Mouse (Mus musculus) neutrophil, adult 5-6 weeks (primary cell): Measurements from ENCODE around the gene Ankar. TPM values are rescaled to one million over a fixed set of nuclear protein-coding genes. Genes with fewer than 3 reads are reported as not detected.

ENCODE experiments used
- ATAC-seq: fragments of 151-379, 151-347 bp; 2 replicates; pipeline ENCODE4 v1.8.0; 2017; ENCODE audit warnings: mild to moderate bottlenecking, moderate TSS enrichment; ENCODE audit not compliant: insufficient number of reproducible peaks, poor library complexity, low FRiP score, severe bottlenecking; ENCODE audit errors: extremely low read depth
- total RNA-seq: library from RNA; stranded (forward); fragments of 200-1000 nt; gene quantifications from 2 replicates; pipeline ENCODE4 v1.2.3, GENCODE M21; 2017

Gene Ankar
- total RNA-seq, 1 experiment from 2014 or later, result not detected

DNA sequence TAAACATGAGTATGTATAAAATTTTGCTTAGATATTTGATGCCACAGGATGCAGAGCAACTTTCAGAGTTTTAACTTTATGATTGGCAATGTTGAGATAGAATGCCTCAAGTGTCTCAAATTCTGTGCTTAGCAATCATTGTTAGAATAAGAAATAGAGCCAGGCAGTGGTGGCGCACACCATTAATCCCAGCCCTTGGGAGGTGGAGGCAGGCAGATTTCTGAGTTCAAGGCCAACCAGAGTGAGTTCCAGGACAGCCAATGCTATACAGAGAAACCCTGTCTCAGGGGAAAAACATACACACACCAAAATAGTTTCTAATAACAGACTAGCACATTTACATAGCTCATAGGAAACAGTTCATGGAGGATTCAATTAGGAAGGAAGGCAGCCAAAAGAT lies 14.7 kb upstream of the Ankar start:
- no peak for ATAC-seq

DNA sequence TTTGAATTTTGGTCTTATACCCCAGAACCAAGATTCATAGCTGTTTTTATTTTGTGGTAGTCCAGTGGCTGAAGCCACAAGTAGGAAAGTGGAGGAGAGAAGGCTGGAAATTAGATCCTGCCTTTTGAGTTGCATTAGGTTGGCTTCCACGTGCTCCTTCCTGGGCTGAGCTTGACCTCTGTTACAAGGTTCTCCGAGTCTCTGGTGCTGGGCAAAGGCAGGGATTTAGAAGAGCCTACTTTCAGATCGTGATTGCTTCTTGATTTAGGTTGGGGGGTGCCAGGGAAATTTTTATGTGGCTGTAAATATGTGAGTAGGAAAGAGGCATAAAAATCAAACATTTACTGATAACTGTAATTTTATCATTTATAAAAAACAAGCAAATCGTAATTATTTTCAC lies 14.2 kb upstream of the Ankar start:
- ATAC-seq, result no peak

DNA sequence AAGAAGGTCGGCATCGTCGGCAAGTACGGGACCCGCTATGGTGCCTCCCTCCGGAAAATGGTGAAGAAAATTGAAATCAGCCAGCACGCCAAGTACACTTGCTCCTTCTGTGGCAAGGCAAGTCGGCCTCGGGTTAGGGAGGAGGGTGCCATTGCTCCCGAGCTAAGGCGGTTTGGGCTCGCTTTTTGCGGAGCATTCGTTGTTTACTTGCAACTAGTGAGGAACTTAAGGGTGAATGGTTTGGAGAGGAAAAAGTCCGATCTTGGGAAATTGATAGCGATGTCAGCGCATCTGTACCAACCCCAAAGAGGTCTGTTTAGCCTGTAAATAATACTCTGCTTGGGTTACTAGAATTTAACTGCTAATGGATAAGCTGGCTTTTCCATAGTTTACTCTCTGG lies 11.3 kb upstream of the Ankar start:
- no peak for ATAC-seq

DNA sequence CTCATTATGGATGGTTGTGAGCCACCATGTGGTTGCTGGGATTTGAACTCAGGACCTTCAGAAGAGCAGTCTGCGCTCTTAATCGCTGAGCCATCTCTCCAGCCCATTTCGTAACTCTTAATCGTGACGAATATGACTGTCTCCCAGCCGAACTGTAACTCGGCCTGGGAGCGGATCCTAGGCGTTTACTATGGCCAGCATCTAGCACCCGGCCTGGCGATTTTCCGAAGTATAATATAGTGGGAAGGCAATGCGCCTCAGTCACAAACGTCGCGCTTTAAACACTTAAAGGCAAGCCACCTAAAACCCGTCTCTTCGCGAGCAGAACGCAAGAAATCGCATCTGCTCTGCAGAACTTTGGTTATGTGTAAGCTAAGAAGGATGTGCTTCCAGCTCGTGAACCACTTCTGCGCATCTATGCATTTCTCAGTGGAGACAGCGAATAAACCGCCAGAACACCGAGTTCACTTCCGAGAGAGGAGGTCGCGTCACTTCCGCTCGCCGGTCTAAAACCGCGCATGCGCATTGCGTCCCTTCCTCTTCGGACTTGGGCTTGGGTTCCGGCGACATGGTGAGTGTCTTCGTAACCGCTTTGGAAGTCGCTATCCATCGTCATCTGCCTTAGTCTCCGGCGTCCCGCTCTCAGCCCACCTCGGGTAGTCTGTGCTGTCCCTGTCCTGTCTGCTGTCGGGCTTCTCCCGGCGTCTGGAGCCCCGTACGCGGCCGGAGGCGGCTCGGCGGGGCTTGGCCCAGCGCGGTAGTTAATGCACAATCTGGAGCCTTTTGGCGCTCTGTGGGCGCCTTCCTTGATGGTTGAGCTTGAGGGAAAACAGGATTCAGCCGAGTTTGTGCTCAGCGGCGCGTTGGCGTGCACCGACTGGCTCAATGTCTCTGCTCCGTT lies 10.6 kb upstream of the Ankar start, which contains the start of gene Rpl37a:
Gene Rpl37a (plus strand): TSS at position 538 of the 901 bp plus-strand sequence.
- ATAC-seq, result peak; percentile 94

DNA sequence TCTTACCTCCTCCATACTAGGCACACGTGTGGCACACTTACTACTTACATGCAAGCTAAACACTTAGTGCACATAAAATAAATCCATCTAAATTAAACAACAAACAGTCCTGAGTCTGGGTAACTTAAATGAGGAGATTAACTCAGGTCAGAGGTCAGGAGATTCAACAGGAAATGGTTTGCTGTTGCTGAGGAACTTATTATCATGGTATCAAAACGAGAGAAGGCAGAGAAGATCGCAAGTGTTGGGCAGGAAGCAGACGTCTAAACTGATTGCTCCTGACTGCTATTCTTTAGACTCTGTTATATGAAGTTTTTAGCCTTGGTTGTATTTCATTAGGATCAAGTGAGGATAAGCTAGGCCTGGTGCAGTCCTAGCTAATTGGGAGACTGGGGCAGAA lies 7.1 kb upstream of the Ankar start:
- ATAC-seq, result no peak

DNA sequence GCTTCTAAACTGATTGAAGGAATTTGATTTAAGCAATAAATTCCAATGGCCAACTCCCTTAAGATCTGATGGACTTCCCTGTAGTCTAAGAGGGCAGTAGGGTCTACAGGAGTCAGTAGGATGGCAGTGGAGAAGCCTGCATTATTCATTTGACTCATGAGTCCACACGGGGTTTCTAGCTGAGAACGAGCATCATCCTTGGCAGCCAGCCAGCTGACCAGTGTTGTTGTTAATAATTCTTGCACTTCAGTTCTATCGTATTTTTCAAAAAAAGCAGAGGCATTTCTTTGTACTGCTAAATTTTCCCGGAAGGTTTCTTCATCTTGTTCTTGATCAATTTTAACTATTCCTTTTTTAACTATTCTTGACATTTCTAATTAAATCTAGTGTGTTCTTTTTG lies 1.7 kb downstream of the Ankar start:
- ATAC-seq, result no peak

DNA sequence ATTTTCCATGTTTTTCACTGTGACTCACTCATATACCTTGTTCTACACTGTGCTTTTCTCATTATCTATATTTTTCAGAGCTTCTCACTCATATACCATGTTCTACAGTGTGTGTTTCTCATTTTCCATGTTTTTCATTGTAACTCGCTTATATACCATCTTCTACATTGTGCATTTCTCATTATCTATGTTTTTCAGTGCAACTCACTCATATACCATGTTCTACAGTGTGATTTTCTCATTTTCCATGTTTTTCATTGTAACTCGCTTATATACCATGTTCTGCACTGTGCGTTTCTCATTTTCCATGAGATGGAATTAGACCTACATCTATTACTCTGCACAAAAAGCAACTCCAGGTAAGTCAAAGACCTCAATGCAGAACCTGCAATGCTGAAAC lies 4.1 kb downstream of the Ankar start:
- no peak for ATAC-seq

DNA sequence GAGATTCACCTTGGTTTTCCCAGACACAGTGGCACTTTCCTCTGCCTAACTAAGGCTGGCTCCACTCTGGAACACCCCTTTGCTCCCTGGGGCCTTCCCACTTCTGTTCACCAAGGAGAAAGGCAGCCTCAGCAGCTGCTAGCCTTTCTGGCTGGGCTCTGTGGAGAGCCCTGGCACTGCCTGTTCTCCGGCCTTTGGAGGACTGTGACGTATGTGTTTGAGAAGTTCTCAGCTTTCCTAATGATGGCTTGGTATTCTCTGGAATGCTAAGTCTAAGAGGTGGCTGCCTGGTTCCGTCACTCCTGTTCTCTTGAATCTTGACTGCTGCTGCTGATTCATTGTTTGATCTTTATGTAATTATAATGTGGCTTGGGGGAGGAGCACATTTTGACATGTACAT lies 27.3 kb downstream of the Ankar start:
- ATAC-seq, result no peak

DNA sequence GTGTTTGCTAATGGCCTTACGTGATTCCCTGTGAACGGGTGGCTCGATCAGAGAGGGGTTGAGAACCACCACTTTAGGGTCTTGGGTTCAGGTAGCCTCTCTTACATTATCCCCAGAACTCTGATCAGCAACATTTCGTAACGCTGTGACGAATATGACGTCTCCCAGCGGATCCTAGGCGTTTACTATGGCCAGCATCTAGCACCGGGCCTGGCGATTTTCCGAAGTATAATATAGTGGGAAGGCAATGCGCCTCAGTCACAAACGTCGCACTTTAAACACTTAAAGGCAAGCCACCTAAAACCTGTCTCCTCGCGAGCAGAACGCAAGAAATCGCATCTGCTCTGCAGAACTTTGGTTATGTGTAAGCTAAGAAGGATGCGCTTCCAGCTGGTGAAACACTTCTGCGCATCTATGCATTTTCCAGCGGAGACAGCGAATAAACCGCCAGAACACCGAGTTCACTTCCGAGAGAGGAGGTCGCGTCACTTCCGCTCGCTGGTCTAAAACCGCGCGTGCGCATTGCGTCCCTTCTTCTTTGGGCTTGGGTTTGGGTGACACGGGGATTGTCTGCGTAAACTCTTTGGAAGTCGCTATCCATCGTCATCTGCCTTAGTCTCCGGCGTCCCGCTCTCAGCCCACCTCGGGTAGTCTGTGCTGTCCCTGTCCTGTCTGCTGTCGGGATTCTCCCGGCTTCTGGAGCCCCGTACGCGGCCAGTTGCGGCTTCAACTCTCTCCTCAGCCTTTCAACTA lies 59.5 kb downstream of the Ankar start:
- ATAC-seq, result peak; percentile 73; the same call in 1 of the 2 replicates

DNA sequence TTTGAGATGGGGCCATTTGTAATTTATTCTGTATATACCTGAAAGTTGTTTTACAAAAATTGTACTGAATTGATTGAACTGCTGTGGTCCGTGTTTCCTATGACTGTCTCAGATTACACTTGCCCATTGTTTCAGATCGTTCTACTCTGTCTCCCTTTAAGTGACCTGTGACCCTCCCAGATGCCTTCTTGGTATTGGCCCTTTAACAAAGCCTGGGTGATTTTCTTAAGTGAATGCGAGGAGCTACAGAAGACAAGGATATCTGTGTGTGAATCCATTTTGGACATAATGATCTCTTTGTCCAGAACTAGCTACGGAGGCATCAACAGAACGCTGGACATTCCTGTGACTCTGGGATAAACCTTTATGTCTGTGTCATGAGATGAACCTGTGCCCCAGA lies 65.2 kb downstream of the Ankar start:
- ATAC-seq, result no peak

DNA sequence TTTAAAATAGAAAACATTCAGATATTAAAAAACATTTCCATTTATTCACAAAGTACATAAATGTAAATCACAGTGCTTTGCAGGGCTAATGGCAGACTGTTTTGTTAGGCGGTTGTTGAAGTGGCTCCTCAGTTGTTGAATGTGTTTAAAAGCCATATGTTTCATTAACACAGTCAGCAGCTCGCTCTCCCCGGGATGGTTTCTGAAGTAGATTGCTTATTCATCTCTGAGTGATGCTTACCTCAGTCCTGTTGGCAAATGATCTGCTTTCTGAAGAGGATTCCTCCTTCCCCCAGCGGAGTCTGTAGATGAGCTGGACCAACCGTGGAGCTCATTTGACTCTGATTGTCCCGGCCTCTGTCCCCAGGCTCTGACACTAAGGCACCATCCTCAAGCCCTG lies 88.2 kb downstream of the Ankar start:
- ATAC-seq, result no peak

DNA sequence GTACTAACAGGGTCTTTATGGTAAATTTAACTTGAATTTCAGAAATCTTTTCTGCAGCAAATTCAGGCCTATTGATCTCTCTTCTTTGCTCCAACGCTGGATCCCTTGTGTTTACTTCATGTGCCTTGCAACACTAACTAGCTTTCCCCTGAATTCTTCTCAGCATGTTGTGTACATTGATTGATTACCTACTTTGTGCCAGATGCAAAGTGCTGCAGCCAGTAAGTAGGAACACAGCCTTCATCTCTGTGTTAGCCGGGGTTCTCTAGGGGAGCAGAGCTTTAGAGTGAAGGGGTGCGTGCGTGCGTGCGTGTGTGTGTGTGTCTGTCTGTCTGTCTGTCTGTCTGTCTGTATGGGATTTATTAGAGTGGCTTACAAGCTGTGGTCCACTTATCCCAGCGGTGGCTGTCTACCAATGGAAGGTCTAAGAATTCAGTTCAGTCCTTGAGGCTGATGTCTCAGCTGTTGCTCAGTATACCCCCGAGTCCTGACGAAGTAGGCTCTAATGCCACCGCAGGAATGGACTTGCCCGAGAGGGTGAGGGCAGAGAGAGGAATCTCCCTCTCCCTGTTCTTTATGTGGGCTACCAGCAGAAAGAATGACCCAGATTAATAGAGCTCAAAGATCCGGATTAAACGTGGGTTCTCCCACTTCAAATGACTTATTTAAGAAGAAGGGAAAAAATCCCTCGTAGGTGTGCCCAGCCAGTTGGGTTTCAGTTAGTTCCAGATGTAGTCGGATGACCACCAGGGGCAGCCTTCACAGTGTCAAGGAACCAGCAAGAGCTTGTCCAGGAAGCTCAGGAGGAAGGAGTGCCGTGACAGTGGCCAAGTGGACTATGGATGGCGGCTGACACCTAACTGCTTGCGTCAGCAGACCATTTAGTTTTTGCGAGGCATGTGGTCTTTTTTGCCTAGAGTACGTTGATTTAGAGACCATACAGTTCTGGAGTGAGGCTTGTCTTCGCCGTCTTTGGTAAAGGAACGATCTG lies 90.2 kb downstream of the Ankar start:
- ATAC-seq, result no peak

DNA sequence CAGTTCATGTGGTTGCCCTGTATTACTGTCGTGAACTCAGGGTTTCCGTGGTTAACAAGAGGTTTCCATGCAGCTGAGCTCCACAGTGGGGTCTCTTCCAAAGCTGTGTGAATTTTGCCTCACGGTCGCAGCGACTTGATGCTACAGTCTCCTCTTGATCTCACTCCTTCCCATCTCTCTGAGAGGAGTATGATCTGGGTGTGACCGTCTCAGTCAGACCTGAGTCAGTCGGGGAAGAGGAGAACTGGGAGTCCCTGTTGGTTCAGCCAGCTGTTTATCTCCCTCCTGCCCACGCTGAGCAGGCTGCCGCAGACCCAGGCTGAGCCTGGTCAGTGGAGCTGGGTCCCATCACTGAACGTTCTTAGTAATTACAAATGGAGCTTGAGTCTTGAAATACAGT lies 91.2 kb downstream of the Ankar start:
- no peak for ATAC-seq

DNA sequence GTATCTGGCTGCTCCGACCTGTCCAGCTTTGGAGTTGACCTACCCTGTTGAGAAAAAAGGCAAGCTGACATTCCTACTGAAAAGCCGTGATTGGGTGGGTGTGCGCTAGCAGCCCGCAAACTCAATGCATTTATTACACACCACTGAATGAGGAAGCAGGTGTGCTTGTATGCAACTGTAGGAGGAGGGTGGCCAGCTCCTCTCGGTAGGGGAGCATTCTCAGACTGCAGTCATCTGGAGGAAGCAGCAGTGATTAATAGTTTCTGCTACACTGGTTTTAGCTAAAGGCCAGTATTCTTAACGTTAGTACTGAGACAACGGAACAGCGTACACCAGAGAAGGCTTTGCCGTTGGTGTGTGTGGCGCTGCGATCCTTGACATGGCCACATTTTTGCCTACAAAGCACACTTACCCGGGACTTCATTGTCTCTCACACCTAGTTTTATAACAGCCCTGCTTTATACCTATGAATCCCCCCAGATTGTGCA lies 94.1 kb downstream of the Ankar start:
- no peak for ATAC-seq

DNA sequence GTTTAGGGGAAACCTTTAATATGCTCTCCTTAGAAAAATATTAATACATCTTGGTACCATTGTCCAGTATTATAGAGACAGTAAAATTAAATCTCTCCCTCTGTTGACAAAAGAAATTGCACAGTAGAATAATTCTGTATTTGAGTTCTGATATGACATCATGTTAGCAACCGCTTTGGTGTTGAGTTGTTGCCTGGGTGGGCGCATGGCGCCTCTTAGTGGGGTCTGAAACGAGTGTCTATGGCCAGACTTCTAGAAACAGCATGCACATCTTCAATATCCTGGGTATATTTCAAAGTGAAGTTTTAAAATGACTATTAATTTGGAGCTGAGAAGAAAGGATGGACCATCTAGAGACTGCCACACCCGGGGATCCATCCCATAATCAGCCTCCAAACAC lies 97.6 kb downstream of the Ankar start:
- ATAC-seq, result no peak

DNA sequence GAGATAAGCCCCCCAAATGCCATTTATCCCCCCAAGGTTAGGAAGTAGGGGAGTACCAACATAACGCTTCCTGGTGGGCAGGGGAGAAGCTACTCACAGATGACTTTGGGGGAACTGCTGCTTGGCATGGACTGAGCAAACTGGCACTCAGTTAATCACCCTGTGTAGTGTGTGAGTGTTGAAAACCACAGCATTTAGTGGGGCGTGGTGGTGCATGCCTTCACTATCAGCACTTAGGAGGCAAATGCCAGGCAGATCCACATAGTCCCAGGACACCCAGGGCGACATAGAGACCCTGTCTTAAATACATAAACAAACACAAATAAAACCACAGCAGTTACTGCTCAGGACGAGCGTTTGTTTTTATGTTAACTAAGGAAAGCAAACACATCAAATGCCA lies 98.2 kb downstream of the Ankar start:
- no peak for ATAC-seq

DNA sequence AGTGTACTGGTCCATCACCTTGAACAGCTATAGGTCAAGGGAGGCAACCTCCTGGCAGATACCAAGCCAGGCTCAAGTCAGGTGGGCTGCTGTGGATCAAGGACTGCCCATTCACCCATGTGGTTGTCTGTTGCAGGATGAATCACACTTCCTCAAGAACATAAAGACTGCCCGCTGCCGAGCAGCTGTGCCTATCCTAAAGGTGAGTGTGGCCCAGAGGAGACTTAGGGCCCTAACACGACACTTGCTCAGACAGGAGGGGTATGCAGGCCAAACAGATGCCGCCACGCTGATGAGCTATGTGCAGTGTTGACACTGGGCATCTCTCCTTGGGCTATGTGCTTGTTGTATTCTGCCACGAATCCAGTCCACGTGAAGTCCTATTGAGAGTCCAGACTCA lies 99.1 kb downstream of the Ankar start:
- no peak for ATAC-seq

DNA sequence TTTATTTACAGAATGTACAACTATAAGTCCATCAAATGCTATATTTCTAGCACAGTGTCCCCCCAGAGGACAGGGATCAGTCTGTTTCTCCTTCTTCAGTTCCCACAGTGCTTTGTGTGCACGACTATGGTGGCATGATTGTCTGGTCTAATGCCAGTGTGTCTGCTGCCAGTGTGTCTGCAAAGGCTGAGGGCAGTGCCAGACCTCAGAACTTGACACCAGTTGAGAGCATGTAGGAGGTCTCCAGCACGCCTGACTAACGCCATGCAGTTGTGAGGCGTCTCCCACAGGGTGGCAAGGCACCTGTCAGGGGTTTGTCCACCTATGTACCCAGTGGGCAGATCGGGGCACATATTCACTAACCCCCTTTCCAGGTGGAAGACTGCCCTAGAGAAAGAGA lies 99.6 kb downstream of the Ankar start:
- no peak for ATAC-seq
